Mouse (Mus musculus): ENCODE data around the gene Hcar2.
A peak's percentile ranks its signal among the peaks of the same experiment; 100 is the strongest.

The Hcar2 gene

GRCm38 (mm10) chr5:123862374-123863350, 2.6 kb downstream of the Hcar2 start:
- DNase-seq, result no peak

- DNase-seq, result no peak
Observed at GRCm38 (mm10) chr5:123858798-123859197, 6.5 kb downstream of the Hcar2 start.

- DNase-seq, result no peak
Observed at GRCm38 (mm10) chr5:123854511-123854910, 10.8 kb downstream of the Hcar2 start.

DNA sequence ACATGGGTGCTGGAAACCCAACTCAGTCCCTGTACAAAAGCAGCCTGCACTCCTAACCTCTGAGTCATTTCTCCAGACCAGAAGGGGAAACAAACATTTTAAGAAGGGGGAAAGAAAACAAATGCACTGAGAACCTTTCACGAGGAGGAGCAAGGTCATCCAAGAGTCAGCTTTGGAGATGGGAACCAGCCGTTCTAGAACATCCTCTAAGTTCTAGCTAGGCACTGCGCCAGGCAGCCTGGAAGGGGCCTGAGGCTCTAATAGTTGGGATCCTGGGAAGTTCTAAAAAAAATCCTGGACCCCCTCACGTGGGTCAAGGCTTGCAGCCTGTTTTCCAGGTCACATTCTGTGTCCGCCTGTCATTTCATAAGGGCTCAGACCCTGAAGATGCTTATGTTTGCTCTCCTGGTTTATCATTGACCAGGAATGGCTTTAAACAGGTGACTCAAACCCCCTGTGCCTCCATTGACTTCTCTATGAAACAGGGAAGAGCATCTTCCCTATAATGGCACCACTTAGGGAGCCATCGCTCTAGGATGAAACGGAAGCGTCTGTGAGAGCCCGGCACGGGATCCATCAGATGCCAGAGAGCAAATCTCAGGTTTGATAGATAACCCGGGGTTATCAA, 11.3 kb downstream of the Hcar2 start:
- DNase-seq, result no peak

GRCm38 (mm10) chr5:123851398-123851797, 13.9 kb downstream of the Hcar2 start:
- DNase-seq, result peak; percentile 5 to 22

DNA sequence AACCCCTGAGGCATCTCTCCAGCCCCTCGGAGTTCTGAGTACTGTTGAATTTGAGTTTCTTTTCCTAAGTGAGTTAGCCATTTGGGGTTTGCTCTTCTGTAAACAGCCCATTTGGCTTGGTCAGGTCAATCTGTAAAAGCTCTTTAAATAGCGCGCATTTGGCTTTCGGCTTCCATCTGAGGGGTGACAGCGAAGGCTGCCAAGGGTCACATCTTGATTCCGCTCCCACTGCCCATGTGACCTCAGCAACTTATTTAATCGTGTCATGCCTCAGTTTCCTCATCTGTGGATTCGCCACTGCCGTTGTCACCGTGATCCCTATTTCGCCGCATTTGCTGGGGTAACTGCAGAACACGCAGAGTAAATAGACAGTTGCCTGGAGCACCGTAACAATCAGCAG, 21.0 kb downstream of the Hcar2 start:
- DNase-seq, result no peak

GRCm38 (mm10) chr5:123843816-123844215, 21.5 kb downstream of the Hcar2 start:
- no peak for DNase-seq

DNA sequence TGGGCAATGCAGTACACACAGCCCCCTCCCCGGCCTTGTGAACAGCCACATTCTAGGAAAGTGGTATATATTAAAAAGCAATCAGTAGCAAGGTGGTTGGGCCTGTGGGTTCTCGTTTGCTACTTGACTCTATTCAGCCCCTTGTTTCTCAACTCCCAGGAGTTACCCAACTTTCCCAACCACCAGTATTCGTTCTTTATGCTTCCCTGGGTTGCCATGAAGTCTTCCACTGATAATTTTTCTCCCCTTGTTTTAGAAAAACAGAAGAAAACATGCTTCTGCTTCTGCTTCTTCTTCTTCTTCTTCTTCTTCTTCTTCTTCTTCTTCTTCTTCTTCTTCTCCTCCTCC, 22.4 kb downstream of the Hcar2 start:
- no peak for DNase-seq

DNA sequence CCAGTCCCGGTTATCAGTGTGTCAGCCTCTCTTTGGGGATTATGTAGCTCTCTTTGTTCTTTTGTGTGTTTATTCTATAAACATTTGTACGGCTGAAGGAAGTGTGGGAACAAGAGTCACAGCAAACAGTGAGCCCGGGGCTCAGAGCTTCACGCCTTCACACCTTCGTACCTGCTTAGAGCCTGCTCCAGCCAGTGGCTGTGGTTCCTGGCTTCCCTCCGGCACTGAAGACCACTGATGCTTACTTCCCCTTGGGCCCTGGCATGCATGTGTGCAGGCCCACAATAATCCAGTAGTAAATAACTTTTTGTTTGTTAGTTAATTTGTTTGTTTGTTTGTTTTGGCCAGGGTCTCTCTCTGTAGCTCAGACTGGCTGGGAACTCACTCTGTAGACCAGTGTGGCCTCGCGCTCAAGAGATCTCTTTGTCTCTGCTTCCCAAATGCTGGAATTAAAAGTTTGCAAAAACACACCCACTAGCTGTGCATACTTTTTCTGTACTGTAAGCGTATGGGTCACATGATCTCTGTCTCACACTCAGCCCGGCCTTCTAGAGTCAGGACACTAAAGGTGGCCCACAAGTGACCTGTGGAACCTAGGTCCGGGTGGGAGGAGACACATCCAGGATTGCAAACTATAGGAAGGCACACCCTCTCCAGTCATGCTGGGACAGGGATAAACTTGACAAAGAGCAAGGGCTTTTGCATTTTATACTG, 22.9 kb downstream of the Hcar2 start:
- no peak for DNase-seq

DNA sequence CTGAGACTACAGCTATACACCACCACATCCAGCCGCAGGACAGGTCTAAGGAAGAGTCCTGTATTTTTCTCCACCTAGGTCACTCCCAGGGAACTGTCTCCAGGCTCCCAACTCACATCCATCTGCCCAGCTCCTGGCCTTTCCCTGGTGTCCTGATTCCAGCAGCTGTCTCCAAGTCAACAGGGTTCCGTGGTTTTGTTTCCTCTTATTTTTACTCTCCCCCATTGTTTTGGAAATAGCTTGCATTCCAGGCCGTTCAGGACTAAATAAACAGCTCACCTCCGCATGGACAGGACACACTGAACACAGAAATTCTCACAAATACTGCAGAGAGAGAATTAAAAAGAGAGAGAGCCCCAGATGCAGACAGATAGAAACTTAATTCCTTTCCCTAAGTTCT, 27.9 kb downstream of the Hcar2 start:
- no peak for DNase-seq

DNA sequence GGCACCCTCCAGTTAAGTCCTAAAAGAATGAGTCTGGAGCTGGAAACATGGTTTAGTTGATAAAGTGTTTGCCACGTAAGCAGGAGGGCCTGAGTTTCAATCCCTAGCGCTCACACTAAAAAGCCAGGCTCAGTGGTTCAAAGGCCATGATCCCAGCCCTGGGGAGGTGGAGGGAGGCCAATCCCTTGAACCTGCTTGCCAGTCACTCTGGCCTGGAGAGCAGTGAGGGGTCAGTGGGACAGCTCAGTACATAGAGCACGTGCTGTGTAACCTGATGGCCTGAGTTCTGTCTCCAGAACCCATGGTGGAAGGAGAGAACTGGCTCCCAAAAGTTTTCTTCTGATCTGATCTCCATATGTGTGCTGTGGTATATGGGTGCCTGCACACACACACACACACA, 30.5 kb downstream of the Hcar2 start:
- DNase-seq, result no peak

- DNase-seq, result no peak
Observed at GRCm38 (mm10) chr5:123832309-123832708, 33.0 kb downstream of the Hcar2 start.

- DNase-seq, result no peak
Observed at GRCm38 (mm10) chr5:123827659-123828091, 37.6 kb downstream of the Hcar2 start.

DNA sequence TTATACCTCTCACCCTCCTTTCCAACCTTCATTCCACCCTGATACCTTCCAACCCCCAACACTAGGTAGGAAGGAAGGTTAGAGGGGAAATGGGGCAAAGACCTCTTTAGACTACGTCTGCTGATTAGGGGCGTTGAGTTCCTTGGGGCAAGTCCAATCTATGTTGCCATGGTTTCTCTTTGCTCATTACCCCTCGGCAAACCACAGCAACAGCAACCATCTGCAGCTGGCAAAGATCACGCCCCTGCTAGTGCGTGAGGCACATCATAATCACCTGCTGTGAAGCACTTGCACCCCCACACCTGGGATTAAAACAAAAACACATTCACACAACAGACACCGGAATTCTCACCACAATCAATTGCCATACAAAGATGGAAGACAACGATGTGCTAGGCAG, 42.6 kb downstream of the Hcar2 start:
- DNase-seq, result no peak

DNA sequence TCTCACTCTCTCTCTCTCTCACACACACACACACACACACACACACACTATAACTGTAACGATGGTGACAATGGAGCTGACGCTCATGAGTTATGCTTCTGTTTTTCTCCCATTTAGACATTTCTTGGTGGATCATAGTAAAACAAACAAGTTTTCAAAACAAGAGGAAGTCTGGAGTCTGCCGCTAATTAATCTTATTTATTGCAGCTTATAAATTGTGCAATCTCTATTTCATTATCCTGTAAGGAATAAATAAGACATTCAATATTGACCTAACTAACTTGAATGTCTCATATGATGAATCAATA, 44.1 kb downstream of the Hcar2 start:
- no peak for DNase-seq

DNA sequence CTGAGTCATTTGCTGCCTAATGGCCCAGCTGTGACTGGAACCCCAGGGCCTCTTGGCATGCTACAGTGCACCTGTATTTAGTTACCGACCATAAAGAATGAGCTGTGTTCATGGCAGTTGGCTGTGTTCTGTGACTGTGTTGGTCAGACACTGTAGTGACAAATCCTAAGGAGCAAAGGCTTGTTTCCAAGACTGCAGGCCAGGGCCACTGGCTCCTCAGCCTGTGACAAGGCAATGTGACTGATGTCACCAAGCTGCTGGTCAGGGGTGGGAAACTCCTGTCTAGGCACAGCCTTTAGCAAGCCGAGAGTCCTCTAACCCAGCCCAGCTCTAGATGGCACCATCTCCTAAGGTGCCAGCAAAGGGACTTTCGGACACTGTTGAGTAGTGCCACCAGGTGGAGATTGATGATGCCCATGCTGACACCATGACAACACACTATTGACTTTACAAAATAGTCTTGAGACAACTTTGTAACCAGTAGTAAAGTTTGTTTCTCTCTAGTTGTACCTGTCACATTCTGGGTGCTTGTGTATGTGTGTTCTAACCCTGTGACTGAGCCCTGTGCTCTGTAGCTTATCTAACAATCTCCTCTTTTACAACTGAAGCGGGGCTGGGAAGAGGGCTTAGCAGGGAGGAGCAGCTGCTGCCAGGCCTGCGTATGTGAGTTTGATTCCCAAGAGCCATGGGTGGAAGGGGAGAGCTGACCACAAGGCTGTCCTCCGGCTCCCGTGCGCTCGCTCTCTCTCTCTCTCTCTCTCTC, 44.6 kb downstream of the Hcar2 start:
- DNase-seq, result no peak

GRCm38 (mm10) chr5:123818941-123819577, 46.2 kb downstream of the Hcar2 start:
- no peak for DNase-seq

DNA sequence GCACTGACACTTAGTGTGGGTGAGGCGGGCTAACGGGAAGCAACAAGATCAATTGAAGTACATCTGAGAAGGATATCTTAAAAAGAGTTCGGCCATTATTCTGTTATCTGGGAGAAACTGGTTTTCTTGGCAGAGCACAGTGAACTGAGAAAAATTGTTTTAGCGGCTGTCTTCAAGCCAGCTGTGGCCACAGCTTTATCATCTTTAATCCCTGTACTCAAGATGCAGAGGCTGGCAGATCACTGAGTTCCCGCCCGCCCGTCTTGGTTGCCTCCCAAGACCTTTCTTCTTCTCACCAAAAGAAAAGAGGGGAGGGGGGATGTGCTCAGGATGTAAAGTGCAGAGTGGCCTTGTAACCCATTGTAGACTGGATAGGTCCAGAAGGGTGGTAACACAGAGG, 48.4 kb downstream of the Hcar2 start:
- DNase-seq, result no peak
